Mouse (Mus musculus): Measurements from ENCODE around the gene Panx2.

Gene Panx2

GRCm38 (mm10) chr15:89059161-89059931 is at the start of gene Panx2:
Panx2 (plus strand) TSS chr15:89059734.
- DNase-seq, result peak; percentile 49

- no peak for DNase-seq
Measured at GRCm38 (mm10) chr15:89016722-89017121, 42.8 kb upstream of the Panx2 start.

GRCm38 (mm10) chr15:89020085-89020484 is 39.4 kb upstream of the Panx2 start:
- DNase-seq, result no peak

GRCm38 (mm10) chr15:89020492-89020891 is 39.0 kb upstream of the Panx2 start:
- DNase-seq, result no peak

GRCm38 (mm10) chr15:89044381-89044780 is 15.2 kb upstream of the Panx2 start:
- DNase-seq, result no peak

- no peak for DNase-seq
Measured at GRCm38 (mm10) chr15:89046356-89046755, 13.2 kb upstream of the Panx2 start.

- no peak for DNase-seq
Measured at GRCm38 (mm10) chr15:89054666-89055065, 4.9 kb upstream of the Panx2 start.

- no peak for DNase-seq
Measured at GRCm38 (mm10) chr15:89058736-89059135, 798 bp upstream of the Panx2 start.

- peak; percentile 60 for DNase-seq
Measured at GRCm38 (mm10) chr15:89060032-89060681, 623 bp downstream of the Panx2 start.

GRCm38 (mm10) chr15:89060811-89061460 is 1.4 kb downstream of the Panx2 start:
- DNase-seq, result no peak

- no peak for DNase-seq
Measured at GRCm38 (mm10) chr15:89061761-89062517, 2.4 kb downstream of the Panx2 start.

- no peak for DNase-seq
Measured at GRCm38 (mm10) chr15:89062518-89062910, 3.0 kb downstream of the Panx2 start.

GRCm38 (mm10) chr15:89063001-89063400 is 3.5 kb downstream of the Panx2 start:
- no peak for DNase-seq

GRCm38 (mm10) chr15:89063536-89063935 is 4.0 kb downstream of the Panx2 start:
- DNase-seq, result no peak

GRCm38 (mm10) chr15:89064891-89065290 is 5.4 kb downstream of the Panx2 start:
- no peak for DNase-seq

GRCm38 (mm10) chr15:89067609-89068008 is 8.1 kb downstream of the Panx2 start:
- DNase-seq, result no peak

GRCm38 (mm10) chr15:89068226-89068625 is 8.7 kb downstream of the Panx2 start:
- DNase-seq, result no peak

- DNase-seq, result no peak
Measured at GRCm38 (mm10) chr15:89069336-89069840, 9.9 kb downstream of the Panx2 start.

- no peak for DNase-seq
Measured at GRCm38 (mm10) chr15:89070606-89071005, 11.1 kb downstream of the Panx2 start.

- DNase-seq, result no peak
Measured at GRCm38 (mm10) chr15:89073993-89074603, 14.6 kb downstream of the Panx2 start.

- DNase-seq, result no peak
Measured at GRCm38 (mm10) chr15:89074613-89075477, 15.3 kb downstream of the Panx2 start, which contains the start of gene Trabd. Trabd (plus strand) TSS chr15:89075124.
